Mouse (Mus musculus): Measurements from ENCODE around the gene Nutf2-ps1. TPM values are rescaled to one million over a fixed set of nuclear protein-coding genes. Genes with fewer than 3 reads are reported as not detected.

The Nutf2-ps1 gene
- 74.9 TPM for polyA plus RNA-seq (2014; fragmentation: Illumina TruSeq; extraction: RNeasy Lipid Tissue Mini Kit (QIAGEN cat#74804))

GRCm38 (mm10) chr19:53588968-53589367 is at the start of gene Nutf2-ps1:
Gene Nutf2-ps1 (minus strand): TSS chr19:53589068.

DNA sequence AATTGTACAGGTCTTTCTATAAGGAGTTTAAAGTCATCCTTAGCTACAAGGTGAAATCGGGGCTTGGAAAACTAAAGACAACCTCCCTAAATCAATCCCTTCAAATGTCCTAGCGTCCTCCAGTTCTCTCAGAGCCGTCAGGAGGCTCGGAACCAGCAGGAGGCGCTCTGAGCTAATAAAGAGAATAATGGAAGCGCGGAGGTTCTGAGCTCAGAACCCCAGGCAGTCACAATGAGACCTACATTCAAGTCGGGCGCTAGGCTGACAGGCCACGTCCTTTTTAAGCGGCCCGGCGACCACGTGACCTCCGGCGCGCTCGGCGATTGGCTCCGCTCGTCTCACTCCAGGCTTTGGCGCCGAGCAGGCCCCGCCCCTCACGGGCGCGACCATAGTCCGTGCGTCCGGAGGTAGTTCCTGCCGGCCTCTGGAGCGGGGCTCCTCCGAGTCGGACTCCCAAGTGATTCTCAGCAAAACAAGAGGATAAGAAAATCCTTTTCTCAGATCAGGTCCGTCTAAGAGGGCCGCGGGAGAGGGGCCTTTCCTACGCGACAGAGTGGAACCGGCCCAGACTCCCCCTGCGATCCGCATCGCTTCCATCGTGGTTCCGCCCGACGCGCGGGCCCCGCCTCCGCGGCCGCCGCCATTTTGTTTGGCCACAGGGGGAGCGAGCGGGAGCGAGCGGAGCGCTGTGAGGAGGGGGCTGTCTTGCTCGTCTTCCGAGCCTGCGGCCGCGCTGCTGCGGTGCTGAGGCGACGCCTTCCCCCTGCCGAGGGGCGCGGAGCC is 11.1 kb upstream of the Nutf2-ps1 start, which contains the start of gene Smc3:
Smc3 (plus strand) TSS at position 642 of the 783 bp plus-strand sequence.

Other genes with a start within 250 kb of the Nutf2-ps1 start
- not detected for gene Gm10197, start 217.3 kb downstream of the Nutf2-ps1 start, polyA plus RNA-seq (2014; fragmentation: Illumina TruSeq; extraction: RNeasy Lipid Tissue Mini Kit (QIAGEN cat#74804))
- gene Smndc1, start 198.5 kb downstream of the Nutf2-ps1 start, polyA plus RNA-seq (2014; fragmentation: Illumina TruSeq; extraction: RNeasy Lipid Tissue Mini Kit (QIAGEN cat#74804)): 111 TPM
- gene Dusp5, start 60.0 kb downstream of the Nutf2-ps1 start, polyA plus RNA-seq (2014; fragmentation: Illumina TruSeq; extraction: RNeasy Lipid Tissue Mini Kit (QIAGEN cat#74804)): 4.4 TPM
- 200 TPM for gene Smc3, start 11.3 kb upstream of the Nutf2-ps1 start, polyA plus RNA-seq (2014; fragmentation: Illumina TruSeq; extraction: RNeasy Lipid Tissue Mini Kit (QIAGEN cat#74804))
- 2.4 TPM for gene Rbm20, start 88.2 kb upstream of the Nutf2-ps1 start, polyA plus RNA-seq (2014; fragmentation: Illumina TruSeq; extraction: RNeasy Lipid Tissue Mini Kit (QIAGEN cat#74804))